ENCODE assay signal across 14 mouse cellular contexts in the genomic region with DNA sequence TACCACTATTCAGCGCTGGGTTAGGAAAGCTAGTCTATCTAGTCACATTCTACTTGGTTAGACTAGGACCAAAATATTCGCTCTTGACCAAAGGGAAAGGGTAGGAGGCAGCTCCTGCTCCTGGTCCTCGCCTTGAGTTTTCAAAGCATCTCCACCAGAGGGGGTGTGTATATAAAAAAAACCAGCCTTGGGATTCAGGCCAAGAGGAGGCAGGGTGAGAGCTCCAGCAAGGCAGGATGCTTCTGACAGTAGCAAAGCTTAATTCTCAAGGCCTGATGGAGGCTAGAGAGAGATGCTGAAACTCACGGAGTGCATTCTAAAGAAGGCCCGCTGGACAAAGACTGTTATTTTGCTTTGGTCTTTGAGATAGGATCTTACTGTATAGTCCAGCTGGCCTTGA. TPM values are rescaled to one million over a fixed set of nuclear protein-coding genes. Genes with fewer than 3 reads are reported as not detected.
DNase-seq lines count a peak whose midpoint lies in the region; ATAC-seq and TF ChIP-seq lines count a peak whose summit lies in the region.
"Had no signal": no experiment of that assay in that cellular context is flagged by ENCODE, and none has a peak within 500 bp of the region (broad histone marks: within the 10 kb centered on the region; RNA-seq: fewer than 3 reads in every experiment).

No protein-coding gene starts in this region.

- no peak overlapping the region for H3K4me2 ChIP-seq in forebrain, embryonic 14.5 days (ENCODE audit: low read length)
- no peak overlapping the region for H3K4me2 ChIP-seq in forebrain, embryonic 12.5 days
- H3K4me2 ChIP-seq in midbrain, postnatal 0 days (ENCODE audit: low read depth, low read length, poor library complexity, severe bottlenecking) = no peak overlapping the region
- H3K4me2 ChIP-seq in stomach, postnatal 0 days (replicated peaks; ENCODE audit: low read depth) = no peak overlapping the region
- no peak overlapping the region for H3K4me2 ChIP-seq in midbrain, embryonic 13.5 days (replicated peaks)
- H3K4me2 ChIP-seq: midbrain, embryonic 11.5 days had no signal

- H3K4me3 ChIP-seq in forebrain, embryonic 14.5 days (ENCODE audit: low read depth, low read length) = no peak overlapping the region
- no peak overlapping the region for H3K4me3 ChIP-seq in forebrain, embryonic 12.5 days (replicated peaks)
- H3K4me3 ChIP-seq in midbrain, postnatal 0 days (ENCODE audit: low read depth, low read length) = no peak overlapping the region
- no peak overlapping the region for H3K4me3 ChIP-seq in midbrain, embryonic 10.5 days
- H3K4me3 ChIP-seq in stomach, postnatal 0 days (ENCODE audit: low read depth, low read length) = no peak overlapping the region
- H3K4me3 ChIP-seq in midbrain, embryonic 13.5 days (replicated peaks) = no peak overlapping the region
- H3K4me3 ChIP-seq: erythroblast, embryonic 14.5 days had no signal

- H3K27ac ChIP-seq in forebrain, embryonic 14.5 days (ENCODE audit: low read depth, low read length) = no peak overlapping the region
- H3K27ac ChIP-seq in forebrain, embryonic 12.5 days = no peak overlapping the region
- H3K27ac ChIP-seq in midbrain, postnatal 0 days (ENCODE audit: low read depth, low read length) = no peak overlapping the region
- H3K27ac ChIP-seq in midbrain, embryonic 10.5 days (replicated peaks) = no peak overlapping the region
- no peak overlapping the region for H3K27ac ChIP-seq in stomach, postnatal 0 days (replicated peaks)
- no peak overlapping the region for H3K27ac ChIP-seq in midbrain, embryonic 13.5 days

- DNase-seq in forebrain, embryonic 14.5 days (ENCODE audit: low spot score) = peak; percentile 61
- DNase-seq in midbrain, postnatal 0 days (ENCODE audit: low spot score) = peak; percentile 50
- no peak for DNase-seq in midbrain, embryonic 10.5 days (ENCODE audit: low spot score)
- peak; percentile 28 to 36 for DNase-seq in layer of hippocampus, postnatal 36 days
- peak; percentile 17 for DNase-seq in stomach, postnatal 0 days (ENCODE audit: low spot score)
- no peak for DNase-seq in gastrocnemius, postnatal 25 days
- DNase-seq: retina, postnatal 1 day; thymus, postnatal 4 days had no signal

- H3K9me3 ChIP-seq in forebrain, embryonic 14.5 days (replicated peaks; ENCODE audit: control insufficient read depth, low read length) = no peaks in the 10 kb centered on the region
- H3K9me3 ChIP-seq in forebrain, embryonic 12.5 days = no peaks in the 10 kb centered on the region
- H3K9me3 ChIP-seq in midbrain, postnatal 0 days (ENCODE audit: low read length) = no peaks in the 10 kb centered on the region
- H3K9me3 ChIP-seq in midbrain, embryonic 10.5 days (replicated peaks) = no peaks in the 10 kb centered on the region
- H3K9me3 ChIP-seq in stomach, postnatal 0 days (ENCODE audit: control insufficient read depth, low read length) = no peaks in the 10 kb centered on the region
- no peaks in the 10 kb centered on the region for H3K9me3 ChIP-seq in midbrain, embryonic 13.5 days

- WGBS in forebrain, embryonic 14.5 days = 51% methylated on average over 5 of the region's 5 CpGs
- WGBS in forebrain, embryonic 12.5 days = 53% methylated on average over 5 of the region's 5 CpGs
- 55% methylated on average over 5 of the region's 5 CpGs for WGBS in midbrain, postnatal 0 days
- WGBS in midbrain, embryonic 10.5 days = 53% methylated on average over 5 of the region's 5 CpGs
- WGBS in stomach, postnatal 0 days = 52% methylated on average over 5 of the region's 5 CpGs
- WGBS in midbrain, embryonic 13.5 days = 61% methylated on average over 5 of the region's 5 CpGs

- no peak for TF ChIP-seq EP300 in stomach, postnatal 0 days (optimal IDR thresholded peaks at IDR 0.05)

- H3K36me3 ChIP-seq in forebrain, embryonic 14.5 days (ENCODE audit: control insufficient read depth, insufficient read depth, low read length) = no peaks in the 10 kb centered on the region
- H3K36me3 ChIP-seq in forebrain, embryonic 12.5 days (replicated peaks) = no peaks in the 10 kb centered on the region
- no peaks in the 10 kb centered on the region for H3K36me3 ChIP-seq in midbrain, postnatal 0 days (ENCODE audit: insufficient read depth, low read length)
- H3K36me3 ChIP-seq in midbrain, embryonic 10.5 days = no peaks in the 10 kb centered on the region
- H3K36me3 ChIP-seq in stomach, postnatal 0 days (ENCODE audit: control insufficient read depth, insufficient read depth, low read length) = no peaks in the 10 kb centered on the region
- H3K36me3 ChIP-seq in midbrain, embryonic 13.5 days = no peaks in the 10 kb centered on the region

- peaks cover under 1% of the 10 kb centered on the region; the same call in 1 of the 2 replicates for H3K4me1 ChIP-seq in forebrain, embryonic 14.5 days (ENCODE audit: control insufficient read depth, insufficient read depth, low read length)
- peaks cover under 1% of the 10 kb centered on the region for H3K4me1 ChIP-seq in forebrain, embryonic 12.5 days
- H3K4me1 ChIP-seq in midbrain, postnatal 0 days (ENCODE audit: insufficient read depth, low read length) = no peaks in the 10 kb centered on the region
- H3K4me1 ChIP-seq in midbrain, embryonic 10.5 days = peaks cover under 1% of the 10 kb centered on the region
- H3K4me1 ChIP-seq in stomach, postnatal 0 days (replicated peaks; ENCODE audit: control insufficient read depth, insufficient read depth) = no peaks in the 10 kb centered on the region
- peaks cover 3% of the 10 kb centered on the region for H3K4me1 ChIP-seq in midbrain, embryonic 13.5 days (replicated peaks)

- ATAC-seq in forebrain, embryonic 14.5 days = no peak
- ATAC-seq in forebrain, embryonic 12.5 days (ENCODE audit: low FRiP score) = no peak
- no peak for ATAC-seq in midbrain, postnatal 0 days (ENCODE audit: low FRiP score)
- no peak for ATAC-seq in stomach, postnatal 0 days (ENCODE audit: low FRiP score, low TSS enrichment)
- ATAC-seq in midbrain, embryonic 13.5 days = no peak

- TF ChIP-seq CTCF in midbrain, postnatal 0 days (IDR thresholded peaks at IDR 0.05) = peak; percentile 46
- peak; percentile 54 for TF ChIP-seq CTCF in stomach, postnatal 0 days (IDR thresholded peaks at IDR 0.05; ENCODE audit: low read depth)

- H3K9ac ChIP-seq in forebrain, embryonic 14.5 days (ENCODE audit: low read length) = no peak overlapping the region
- H3K9ac ChIP-seq in forebrain, embryonic 12.5 days = no peak overlapping the region
- H3K9ac ChIP-seq in midbrain, postnatal 0 days (replicated peaks; ENCODE audit: low read length, poor library complexity, severe bottlenecking) = no peak overlapping the region
- H3K9ac ChIP-seq in stomach, postnatal 0 days (ENCODE audit: low read length) = no peak overlapping the region
- H3K9ac ChIP-seq in midbrain, embryonic 13.5 days (replicated peaks) = no peak overlapping the region

- H3K27me3 ChIP-seq in forebrain, embryonic 14.5 days (replicated peaks; ENCODE audit: control insufficient read depth, insufficient read depth, low read length) = no peaks in the 10 kb centered on the region
- H3K27me3 ChIP-seq in forebrain, embryonic 12.5 days = 0 out of 2 replicates have a peak, but pooled peaks cover 8% of the 10 kb centered on the region
- no peaks in the 10 kb centered on the region for H3K27me3 ChIP-seq in midbrain, postnatal 0 days (ENCODE audit: insufficient read depth, low read length)
- H3K27me3 ChIP-seq in midbrain, embryonic 10.5 days (ENCODE audit: low read depth, poor library complexity, severe bottlenecking) = peaks cover 6% of the 10 kb centered on the region; the same call in 1 of the 2 replicates
- no peaks in the 10 kb centered on the region for H3K27me3 ChIP-seq in stomach, postnatal 0 days (ENCODE audit: control insufficient read depth, insufficient read depth, low read length)
- no peaks in the 10 kb centered on the region for H3K27me3 ChIP-seq in midbrain, embryonic 13.5 days

RNA-seq across cellular contexts. Expression of a gene that starts 5.4 kb away (rescaled TPM):
- polyA plus RNA-seq in forebrain, embryonic 14.5 days (2014; fragmentation: Nextera tagmentation; extraction: Ambion mirVana) = 18.7 and 22.8 TPM in 2 replicates
- 18.1 and 23.4 TPM in 2 replicates for polyA plus RNA-seq in forebrain, embryonic 12.5 days (2016; fragmentation: Nextera tagmentation; extraction: Ambion mirVana)
- 20.7 and 27.6 TPM in 2 replicates for total RNA-seq in midbrain, postnatal 0 days (2014; rRNA removed)
- 16.2 and 17.5 TPM in 2 replicates for polyA plus RNA-seq in midbrain, postnatal 0 days (2015; fragmentation: Nextera tagmentation; extraction: Ambion mirVana)
- polyA plus RNA-seq in midbrain, embryonic 10.5 days (2016; fragmentation: Nextera tagmentation; extraction: Ambion mirVana) = 16.0 and 19.2 TPM in 2 replicates
- 10 to 100 TPM; 21.7 to 27.3 TPM for total RNA-seq in layer of hippocampus, postnatal 36 days (2021)
- polyA plus RNA-seq in stomach, postnatal 0 days (2015; fragmentation: Nextera tagmentation; extraction: Ambion mirVana) = 5.9 and 6.9 TPM in 2 replicates
- total RNA-seq in gastrocnemius, postnatal 25 days (2021) = 1 to 10 TPM; 1.5 to 2.3 TPM
- polyA plus RNA-seq in midbrain, embryonic 13.5 days (2015; fragmentation: Nextera tagmentation; extraction: Ambion mirVana) = 25.5 and 27.5 TPM in 2 replicates

RNA-seq across cellular contexts. Expression of a gene that starts 32.9 kb away (rescaled TPM):
- polyA plus RNA-seq in forebrain, embryonic 14.5 days (2014; fragmentation: Nextera tagmentation; extraction: Ambion mirVana) = not detected in 2 replicates
- polyA plus RNA-seq in forebrain, embryonic 12.5 days (2016; fragmentation: Nextera tagmentation; extraction: Ambion mirVana) = not detected in 2 replicates
- not detected in 2 replicates for total RNA-seq in midbrain, postnatal 0 days (2014; rRNA removed)
- polyA plus RNA-seq in midbrain, postnatal 0 days (2015; fragmentation: Nextera tagmentation; extraction: Ambion mirVana) = not detected in 2 replicates
- not detected in 2 replicates for polyA plus RNA-seq in midbrain, embryonic 10.5 days (2016; fragmentation: Nextera tagmentation; extraction: Ambion mirVana)
- total RNA-seq in layer of hippocampus, postnatal 36 days (2021) = not detected
- 79.7 and 84.9 TPM in 2 replicates for polyA plus RNA-seq in stomach, postnatal 0 days (2015; fragmentation: Nextera tagmentation; extraction: Ambion mirVana)
- total RNA-seq in gastrocnemius, postnatal 25 days (2021) = not detected
- not detected in 2 replicates for polyA plus RNA-seq in midbrain, embryonic 13.5 days (2015; fragmentation: Nextera tagmentation; extraction: Ambion mirVana)
- total RNA-seq: hematopoietic stem cell, adult 5-6 weeks had no signal
- polyA plus RNA-seq: erythroblast, embryonic 14.5 days; limb, embryonic 11.5 days; midbrain, embryonic 11.5 days had no signal

RNA-seq across cellular contexts. Expression of a gene that starts 48.3 kb away (rescaled TPM):
- polyA plus RNA-seq in forebrain, embryonic 14.5 days (2014; fragmentation: Nextera tagmentation; extraction: Ambion mirVana) = 237 and 306 TPM in 2 replicates
- 82.2 and 103 TPM in 2 replicates for polyA plus RNA-seq in forebrain, embryonic 12.5 days (2016; fragmentation: Nextera tagmentation; extraction: Ambion mirVana)
- total RNA-seq in midbrain, postnatal 0 days (2014; rRNA removed) = 571 and 599 TPM in 2 replicates
- polyA plus RNA-seq in midbrain, postnatal 0 days (2015; fragmentation: Nextera tagmentation; extraction: Ambion mirVana) = 314 and 354 TPM in 2 replicates
- polyA plus RNA-seq in midbrain, embryonic 10.5 days (2016; fragmentation: Nextera tagmentation; extraction: Ambion mirVana) = 6.8 and 7.5 TPM in 2 replicates
- 1,000 to 10,000 TPM; 1,130 to 1,248 TPM for total RNA-seq in layer of hippocampus, postnatal 36 days (2021)
- polyA plus RNA-seq in stomach, postnatal 0 days (2015; fragmentation: Nextera tagmentation; extraction: Ambion mirVana) = 4.1 and 5.3 TPM in 2 replicates
- total RNA-seq in gastrocnemius, postnatal 25 days (2021) = 1 to 10 TPM; 5.0 to 5.1 TPM
- 69.9 and 73.3 TPM in 2 replicates for polyA plus RNA-seq in midbrain, embryonic 13.5 days (2015; fragmentation: Nextera tagmentation; extraction: Ambion mirVana)
- total RNA-seq: hematopoietic stem cell, adult 5-6 weeks had no signal
- polyA plus RNA-seq: erythroblast, embryonic 14.5 days had no signal

Comparison
In these comparisons a context has a peak if more than half of its experiments do, and no peak if none do; other contexts are left out.
1. DNase-seq: peak in forebrain, embryonic 14.5 days (single experiment), midbrain, postnatal 0 days (single experiment), layer of hippocampus, postnatal 36 days (2 of 2) and stomach, postnatal 0 days (single experiment); none in midbrain, embryonic 10.5 days (single experiment) and gastrocnemius, postnatal 25 days (single experiment).
2. RNA of a gene that starts 32.9 kb away (polyA plus RNA-seq): 79.7 to 84.9 TPM in stomach, postnatal 0 days; not detected in forebrain, embryonic 14.5 days, not detected in forebrain, embryonic 12.5 days, not detected in midbrain, postnatal 0 days, not detected in midbrain, embryonic 10.5 days and not detected in midbrain, embryonic 13.5 days; every median in the first group is over 10 times any median in the second.